Mouse (Mus musculus) limb, embryonic 14.5 days (tissue): ENCODE results near the gene Ccdc180. TPM values are rescaled to one million over a fixed set of nuclear protein-coding genes. Genes with fewer than 3 reads are reported as not detected.

Experiments used
- ATAC-seq: fragments of 200-750 bp; cut with Nextera tagmentation; 2 replicates; pipeline ENCODE4 v1.8.0; 2017; ENCODE audit warnings: low read depth, moderate number of reproducible peaks, moderate TSS enrichment; ENCODE audit not compliant: low FRiP score
- DNase-seq: peaks from one replicate; pipeline ENCODE4 v3.0.0-alpha.2; 2015; ENCODE audit warnings: low spot score
- H3K27ac ChIP-seq: fragments of 300-500 bp; sonication (generic); replicated peaks from 2 replicates; pipeline ENCODE4 v1.5.1; 2014; ENCODE audit warnings: low read depth, mild to moderate bottlenecking, low read length, moderate library complexity, mixed read lengths
- H3K27me3 ChIP-seq: fragments of 300-500 bp; sonication (generic); 2 replicates; pipeline ENCODE4 v1.6.1; 2014; ENCODE audit warnings: low read length, mixed read lengths; ENCODE audit not compliant: control insufficient read depth, insufficient read depth
- H3K36me3 ChIP-seq: fragments of 300-500 bp; sonication (generic); 2 replicates; pipeline ENCODE4 v1.6.1; 2014; ENCODE audit warnings: mild to moderate bottlenecking, low read length, moderate library complexity, mixed read lengths; ENCODE audit not compliant: control insufficient read depth, insufficient read depth
- H3K4me1 ChIP-seq: fragments of 300-500 bp; sonication (generic); 2 replicates; pipeline ENCODE4 v1.6.1; 2014; ENCODE audit warnings: antibody characterized with exemption, low read length, mixed read lengths; ENCODE audit not compliant: control insufficient read depth, insufficient read depth
- H3K4me2 ChIP-seq: fragments of 300-500 bp; sonication (generic); replicated peaks from 2 replicates; pipeline ENCODE4 v1.6.1; 2014; ENCODE audit warnings: low read depth, mild to moderate bottlenecking, low read length, moderate library complexity; ENCODE audit not compliant: severe bottlenecking
- H3K4me3 ChIP-seq: fragments of 300-500 bp; sonication (generic); replicated peaks from 2 replicates; pipeline ENCODE4 v1.5.1; 2014; ENCODE audit warnings: low read length
- H3K9ac ChIP-seq: fragments of 300-500 bp; sonication (generic); 2 replicates; pipeline ENCODE4 v1.6.1; 2014; ENCODE audit warnings: mild to moderate bottlenecking, low read depth, low read length, moderate library complexity; ENCODE audit not compliant: severe bottlenecking
- H3K9me3 ChIP-seq: fragments of 300-500 bp; sonication (generic); 2 replicates; pipeline ENCODE4 v1.6.1; 2016; ENCODE audit warnings: low read length; ENCODE audit not compliant: control insufficient read depth
- POLR2A ChIP-seq: fragments of 200-500 bp; IDR thresholded peaks from 2 replicates; pipeline ENCODE4 v1.8.0; 2012; ENCODE audit warnings: inconsistent platforms, mild to moderate bottlenecking, moderate library complexity, borderline replicate concordance; ENCODE audit not compliant: insufficient read depth, insufficient read length; ENCODE audit errors: extremely low read depth
- WGBS: fragments of 180-500 bp; shearing (Covaris S2); extraction: QIAGEN DNeasy Blood & Tissue Kit; methylation state at CpG from one replicate; pipeline ENCODE4 v1.1.7; 2014; 5-methylcytosine and 5-hydroxymethylcytosine counted together
- polyA plus RNA-seq, 2 experiments: library from polyadenylated mRNA; depleted of rRNA in 1 of 2; stranded (reverse) in 1 of 2; unstranded in 1 of 2; fragments of >200 nt; fragmentation: Nextera tagmentation in 1 of 2; extraction: Ambion mirVana in 1 of 2; gene quantifications; 2 replicates each; pipeline versions ENCODE4 v1.2.1 to v1.2.3; 2012 to 2014

The Ccdc180 gene
- polyA plus RNA-seq, 2 experiments, result 0.03 to 0.07 TPM

GRCm38 (mm10) chr4:45953025-45953919 lies 63.2 kb downstream of the Ccdc180 start:
- Histone ChIP-seq H3K27ac (no peak overlapping the region), H3K4me3 (no peak overlapping the region), H3K9ac (no peak overlapping the region), H3K36me3 (no peaks in the 10 kb centered on the region), H3K27me3 (no peaks in the 10 kb centered on the region), H3K9me3 (no peaks in the 10 kb centered on the region), H3K4me2 (no peak overlapping the region), H3K4me1 (no peaks in the 10 kb centered on the region)
- DNase-seq (no peak), ATAC-seq (no peak)
- 87% methylated on average over 23 of the region's 23 CpGs for WGBS
- TF ChIP-seq POLR2A, result no peak

- no peak for DNase-seq
Observed at GRCm38 (mm10) chr4:45955235-45955634, 65.1 kb downstream of the Ccdc180 start.

DNA sequence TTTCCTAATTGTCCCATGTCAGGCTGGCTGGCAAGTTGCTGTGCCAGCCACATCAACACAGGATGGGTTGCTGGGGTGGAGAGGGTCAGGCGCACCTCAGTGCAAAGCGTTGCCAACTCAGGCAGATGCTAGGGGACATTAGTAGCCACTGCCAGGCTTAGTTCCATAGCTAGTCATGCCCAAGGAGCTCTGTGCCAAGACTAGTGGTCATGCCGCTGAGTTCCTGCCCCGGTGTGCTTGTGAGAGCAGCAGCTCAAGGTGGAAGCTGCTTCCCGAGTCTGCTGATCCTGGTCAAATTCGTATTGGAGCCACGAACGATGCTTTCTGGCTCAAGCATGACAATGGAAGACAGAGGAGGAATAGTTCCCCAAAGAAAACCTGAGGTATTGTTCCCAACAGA lies 66.0 kb downstream of the Ccdc180 start:
- Histone ChIP-seq H3K4me1 (no peaks in the 10 kb centered on the region), H3K9me3 (no peaks in the 10 kb centered on the region), H3K9ac (no peak overlapping the region), H3K4me3 (no peak overlapping the region), H3K4me2 (no peak overlapping the region), H3K27me3 (no peaks in the 10 kb centered on the region), H3K27ac (no peak overlapping the region), H3K36me3 (no peaks in the 10 kb centered on the region)
- DNase-seq, result no peak
- TF ChIP-seq POLR2A, result no peak
- no peak for ATAC-seq
- WGBS, result 94% methylated on average over 8 of the region's 8 CpGs

More at GRCm38 (mm10) chr4:45955235-45955634, 65.1 kb downstream of the Ccdc180 start:
- H3K9me3 ChIP-seq, result no peaks in the 10 kb centered on the region
- no peak overlapping the region for H3K27ac ChIP-seq
- no peaks in the 10 kb centered on the region for H3K36me3 ChIP-seq
- no peak overlapping the region for H3K4me3 ChIP-seq
- no peaks in the 10 kb centered on the region for H3K27me3 ChIP-seq
- no peak for ATAC-seq
- no peak for TF ChIP-seq POLR2A
- H3K4me2 ChIP-seq, result no peak overlapping the region
- WGBS, result 89% methylated on average over 4 of the region's 4 CpGs
- H3K9ac ChIP-seq, result no peak overlapping the region
- H3K4me1 ChIP-seq, result no peaks in the 10 kb centered on the region

DNA sequence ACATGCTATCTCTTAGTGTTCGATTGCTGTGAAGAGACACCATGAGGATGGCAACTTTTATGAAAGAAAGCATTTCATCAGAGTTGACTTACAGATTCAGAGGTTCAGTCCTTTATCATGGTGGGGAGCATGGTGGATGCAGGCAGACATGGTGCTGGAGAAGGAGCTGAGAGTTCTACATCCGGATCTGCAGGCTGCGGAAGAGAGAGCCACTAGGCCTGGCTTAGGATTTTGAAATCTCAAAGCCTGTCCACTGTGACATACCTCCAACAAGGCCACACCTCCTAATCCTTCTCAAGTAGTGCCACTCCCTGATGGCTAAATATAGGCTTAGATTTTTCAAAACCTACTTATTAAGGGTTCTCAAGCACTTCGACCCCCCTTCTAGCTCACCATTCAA lies 66.6 kb downstream of the Ccdc180 start:
- TF ChIP-seq POLR2A, result no peak
- Histone ChIP-seq H3K9ac (no peak overlapping the region), H3K4me3 (no peak overlapping the region), H3K4me1 (no peaks in the 10 kb centered on the region), H3K9me3 (no peaks in the 10 kb centered on the region), H3K36me3 (no peaks in the 10 kb centered on the region), H3K27ac (no peak overlapping the region), H3K27me3 (no peaks in the 10 kb centered on the region), H3K4me2 (no peak overlapping the region)
- no peak for DNase-seq
- WGBS, result 88% methylated on average over 4 of the region's 4 CpGs
- ATAC-seq, result no peak

GRCm38 (mm10) chr4:45964771-45965439 lies 74.8 kb downstream of the Ccdc180 start, which contains the start of gene Tdrd7:
TSS of gene Tdrd7 (plus strand) at chr4:45965334.
- TF ChIP-seq POLR2A, result no peak
- Histone ChIP-seq H3K4me1 (peaks cover 7% of the 10 kb centered on the region; the same call in 1 of the 2 replicates), H3K4me3 (0 out of 2 replicates have a peak within 1 kb of the TSS, but pooled peaks have one; percentile 2), H3K27me3 (no peaks in the 10 kb centered on the region), H3K27ac (no peak within 1 kb of the TSS), H3K36me3 (no peaks in the 10 kb centered on the region), H3K9ac (peak within 1 kb of the TSS; percentile 16; the same call in 1 of the 2 replicates), H3K9me3 (no peaks in the 10 kb centered on the region), H3K4me2 (peak within 1 kb of the TSS; percentile 31; the same call in 1 of the 2 replicates)
- DNase-seq, result no peak
- WGBS, result 77% methylated on average over 10 of the region's 10 CpGs
- ATAC-seq, result no peak
